Mouse (Mus musculus) liver, embryonic 15.5 days (tissue): ENCODE results near the gene Dpy19l1. TPM values are rescaled to one million over a fixed set of nuclear protein-coding genes. Genes with fewer than 3 reads are reported as not detected.

ENCODE experiments used
- ATAC-seq: fragments of 200-750 bp; cut with Nextera tagmentation; 2 replicates; pipeline ENCODE4 v1.8.0; 2017; ENCODE audit warnings: moderate number of reproducible peaks, mild to moderate bottlenecking, moderate library complexity; ENCODE audit not compliant: insufficient read depth
- H3K27ac ChIP-seq: fragments of 300-500 bp; sonication (generic); replicated peaks from 2 replicates; pipeline ENCODE4 v1.5.1; 2015; ENCODE audit warnings: mild to moderate bottlenecking, inconsistent platforms
- H3K27me3 ChIP-seq: fragments of 300-500 bp; sonication (generic); 2 replicates; pipeline ENCODE4 v1.6.1; 2015; ENCODE audit warnings: mild to moderate bottlenecking, inconsistent platforms
- H3K36me3 ChIP-seq: fragments of 300-500 bp; sonication (generic); replicated peaks from 2 replicates; pipeline ENCODE4 v1.6.1; 2015; ENCODE audit warnings: moderate library complexity, mild to moderate bottlenecking, inconsistent platforms
- H3K4me1 ChIP-seq: fragments of 300-500 bp; sonication (generic); replicated peaks from 2 replicates; pipeline ENCODE4 v1.6.1; 2015; ENCODE audit warnings: inconsistent platforms
- H3K4me2 ChIP-seq: fragments of 300-500 bp; sonication (generic); 2 replicates; pipeline ENCODE4 v1.6.1; 2015; ENCODE audit warnings: moderate library complexity, mild to moderate bottlenecking, inconsistent platforms
- H3K4me3 ChIP-seq: fragments of 300-500 bp; sonication (generic); replicated peaks from 2 replicates; pipeline ENCODE4 v1.5.1; 2015; ENCODE audit warnings: mild to moderate bottlenecking, inconsistent platforms
- H3K9ac ChIP-seq: fragments of 300-500 bp; sonication (generic); 2 replicates; pipeline ENCODE4 v1.6.1; 2015; ENCODE audit warnings: moderate library complexity, mild to moderate bottlenecking, inconsistent platforms
- H3K9me3 ChIP-seq: fragments of 300-500 bp; sonication (generic); replicated peaks from 2 replicates; pipeline ENCODE4 v1.6.1; 2016; ENCODE audit warnings: inconsistent platforms
- WGBS: fragments of 180-500 bp; shearing (Covaris S2); methylation state at CpG from one replicate; pipeline ENCODE4 v1.1.7; 2015; ENCODE audit warnings: mixed read lengths; ENCODE audit not compliant: insufficient replicate concordance; 5-methylcytosine and 5-hydroxymethylcytosine counted together
- polyA plus RNA-seq: library from polyadenylated mRNA; unstranded; fragments of >200 nt; fragmentation: Nextera tagmentation; extraction: Ambion mirVana; gene quantifications from 2 replicates; pipeline ENCODE4 v1.2.1, GENCODE M21; 2015

Dpy19l1 gene
- polyA plus RNA-seq, 1 experiment from 2014 or later, result 12.3 TPM

DNA sequence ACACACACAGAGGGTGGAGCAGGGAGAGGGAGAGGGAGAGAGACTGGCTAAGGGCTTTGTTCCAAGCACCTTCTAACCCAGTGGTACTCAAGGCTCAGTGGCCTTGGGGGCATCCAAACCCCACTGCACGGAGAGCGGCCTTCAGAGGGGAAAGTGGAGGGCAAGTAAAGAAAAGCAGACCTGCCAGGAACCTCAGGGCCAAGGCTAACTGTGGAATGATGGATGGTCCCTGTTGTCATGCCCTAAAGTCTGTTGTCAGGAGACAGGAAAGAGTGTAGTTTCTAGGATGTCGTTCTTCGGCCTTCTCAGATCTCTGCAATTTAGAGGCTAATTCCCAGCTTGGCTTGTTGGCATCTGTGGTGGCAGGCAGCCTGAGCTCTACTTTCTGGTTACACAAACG is 32.8 kb downstream of the Dpy19l1 start:
- Histone ChIP-seq H3K9ac (no peak overlapping the region), H3K27me3 (no peaks in the 10 kb centered on the region), H3K27ac (no peak overlapping the region), H3K4me1 (no peaks in the 10 kb centered on the region), H3K36me3 (peaks cover 25% of the 10 kb centered on the region), H3K4me3 (no peak overlapping the region), H3K9me3 (no peaks in the 10 kb centered on the region), H3K4me2 (no peak overlapping the region)
- WGBS, result 77% methylated on average over 5 of the region's 5 CpGs
- no peak for ATAC-seq

DNA sequence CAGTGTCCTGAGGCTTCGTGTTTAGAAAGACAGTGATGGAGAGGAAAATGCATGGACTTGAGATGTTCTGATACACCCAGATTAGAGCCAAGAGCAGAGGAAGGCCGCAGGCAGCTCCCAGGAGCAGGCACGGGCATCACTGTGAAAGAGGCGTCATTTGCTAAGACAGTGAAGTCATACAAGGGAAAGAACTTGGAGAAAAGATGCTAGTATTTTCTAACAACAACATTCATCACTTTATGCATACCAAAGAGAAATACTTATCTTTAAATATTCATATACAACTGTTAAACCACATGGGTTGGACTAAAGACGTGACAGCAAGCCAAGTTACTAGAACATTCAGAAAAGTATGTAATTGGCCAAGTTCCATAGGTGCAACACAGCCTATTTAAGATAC is 35.8 kb downstream of the Dpy19l1 start:
- no peak overlapping the region for H3K9ac ChIP-seq
- WGBS, result 75% methylated on average over 5 of the region's 5 CpGs

DNA sequence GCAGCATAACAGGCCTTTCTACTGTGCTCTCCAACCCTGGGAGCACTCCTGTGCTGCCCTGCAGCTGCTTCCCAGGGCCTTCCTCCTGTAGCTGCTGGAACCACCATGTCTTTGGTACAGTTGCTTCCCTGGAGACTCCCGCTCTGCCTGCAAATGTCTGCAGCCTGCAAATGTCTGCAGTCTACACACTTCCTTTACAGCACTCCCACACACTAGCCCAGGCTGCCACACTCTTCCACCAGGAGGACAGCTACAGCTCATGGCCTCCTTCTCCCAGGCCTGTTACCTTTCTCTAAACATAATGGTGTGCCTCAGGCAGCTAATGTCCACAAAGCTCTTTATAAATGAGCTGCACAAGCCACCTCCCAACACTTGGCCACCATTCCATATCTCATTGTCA is 36.3 kb downstream of the Dpy19l1 start:
- Histone ChIP-seq H3K36me3 (peaks cover 21% of the 10 kb centered on the region), H3K4me2 (no peak overlapping the region), H3K9ac (no peak overlapping the region), H3K4me3 (no peak overlapping the region), H3K9me3 (no peaks in the 10 kb centered on the region), H3K27me3 (no peaks in the 10 kb centered on the region), H3K27ac (no peak overlapping the region), H3K4me1 (no peaks in the 10 kb centered on the region)
- ATAC-seq, result no peak
- WGBS, result 96% methylated on average over 1 of the region's 1 CpGs

More for the DNA sequence above, 35.8 kb downstream of the Dpy19l1 start:
- no peak overlapping the region for H3K4me2 ChIP-seq
- ATAC-seq, result no peak
- no peak overlapping the region for H3K4me3 ChIP-seq
- H3K9me3 ChIP-seq, result no peaks in the 10 kb centered on the region
- no peaks in the 10 kb centered on the region for H3K4me1 ChIP-seq
- no peak overlapping the region for H3K27ac ChIP-seq
- H3K36me3 ChIP-seq, result peaks cover 21% of the 10 kb centered on the region
- H3K27me3 ChIP-seq, result no peaks in the 10 kb centered on the region

DNA sequence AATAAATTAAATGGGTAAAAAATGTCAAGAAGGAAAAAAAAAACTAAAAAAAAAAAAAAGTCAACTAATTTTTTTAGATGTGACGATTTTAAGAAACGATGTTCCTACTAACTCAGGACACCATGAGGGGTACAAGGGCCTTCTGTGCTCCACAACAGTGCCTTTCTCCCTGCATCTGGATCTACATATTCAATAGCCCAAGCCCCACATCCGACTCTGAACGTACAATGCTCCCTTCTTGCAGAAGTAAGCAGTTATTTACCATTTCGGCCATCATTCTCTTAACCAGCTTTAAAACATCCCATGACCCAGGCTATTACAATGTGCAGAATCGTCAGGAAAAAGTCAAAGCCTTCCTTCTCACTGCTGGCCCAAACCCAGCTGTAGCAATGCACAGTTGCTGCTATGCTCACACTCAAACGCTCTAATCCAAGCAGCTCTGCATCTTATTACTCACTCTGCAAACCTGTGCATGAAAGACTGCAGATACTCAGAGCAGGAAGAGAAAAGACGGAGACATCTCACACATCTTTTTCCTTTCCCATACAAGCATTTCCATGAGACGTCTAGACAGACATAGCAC is 41.5 kb downstream of the Dpy19l1 start:
- peaks cover 29% of the 10 kb centered on the region; the same call in 1 of the 2 replicates for H3K36me3 ChIP-seq
- no peak overlapping the region for H3K9ac ChIP-seq
- ATAC-seq, result no peak
- H3K4me1 ChIP-seq, result no peaks in the 10 kb centered on the region
- H3K27me3 ChIP-seq, result no peaks in the 10 kb centered on the region
- H3K4me2 ChIP-seq, result no peak overlapping the region
- no peak overlapping the region for H3K27ac ChIP-seq
- WGBS, result 81% methylated on average over 9 of the region's 9 CpGs
- no peaks in the 10 kb centered on the region for H3K9me3 ChIP-seq
- no peak overlapping the region for H3K4me3 ChIP-seq

DNA sequence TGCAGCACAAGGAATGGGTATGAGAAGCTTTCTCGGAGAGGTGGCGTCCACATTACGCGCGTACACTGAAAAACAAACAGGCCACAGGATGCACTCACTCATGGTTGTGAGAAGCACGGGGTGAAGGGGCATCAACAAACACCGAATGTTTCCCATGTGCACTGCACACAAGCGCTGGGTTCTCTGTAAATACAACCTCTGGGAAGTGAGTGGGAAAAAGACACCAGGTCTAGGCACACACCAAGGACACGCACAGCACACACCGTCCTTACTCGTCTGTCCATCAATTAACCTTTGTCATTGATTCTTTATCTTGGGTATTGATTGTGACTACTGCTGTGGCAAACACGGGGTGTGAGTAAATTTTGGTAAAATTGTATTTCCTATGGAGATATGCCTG is 49.1 kb downstream of the Dpy19l1 start:
- ATAC-seq, result peak; percentile 28; the same call in 1 of the 2 replicates
- H3K4me2 ChIP-seq, result no peak overlapping the region
- no peaks in the 10 kb centered on the region for H3K27me3 ChIP-seq
- no peaks in the 10 kb centered on the region for H3K4me1 ChIP-seq
- no peak overlapping the region for H3K9ac ChIP-seq
- peaks cover 55% of the 10 kb centered on the region for H3K36me3 ChIP-seq
- no peaks in the 10 kb centered on the region for H3K9me3 ChIP-seq
- H3K27ac ChIP-seq, result no peak overlapping the region
- WGBS, result 84% methylated on average over 12 of the region's 12 CpGs
- H3K4me3 ChIP-seq, result no peak overlapping the region

DNA sequence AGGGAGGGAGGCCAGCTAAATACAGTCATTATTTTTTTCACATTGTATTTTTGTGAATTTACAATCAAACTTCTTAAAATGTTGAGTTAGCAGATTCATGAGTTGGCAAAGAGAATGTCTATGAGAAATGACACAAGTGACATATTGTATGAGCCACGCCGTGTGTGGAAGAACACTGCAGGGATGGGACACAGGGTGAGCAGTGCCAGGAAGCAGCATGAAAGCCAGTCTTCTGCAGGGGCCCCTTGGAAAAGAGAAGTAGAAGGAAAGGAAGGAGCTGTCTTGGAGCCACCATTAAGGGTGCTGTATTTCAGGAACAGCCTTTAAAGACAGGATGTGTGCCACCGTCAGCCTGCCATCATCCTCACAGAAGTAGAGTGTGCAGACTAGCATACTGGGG is 52.0 kb downstream of the Dpy19l1 start:
- H3K27me3 ChIP-seq, result no peaks in the 10 kb centered on the region
- H3K9me3 ChIP-seq, result no peaks in the 10 kb centered on the region
- WGBS, result 72% methylated on average over 3 of the region's 3 CpGs
- ATAC-seq, result no peak
- H3K4me3 ChIP-seq, result no peak overlapping the region
- no peaks in the 10 kb centered on the region for H3K4me1 ChIP-seq
- H3K36me3 ChIP-seq, result peaks cover 54% of the 10 kb centered on the region
- H3K4me2 ChIP-seq, result no peak overlapping the region
- H3K27ac ChIP-seq, result no peak overlapping the region
- no peak overlapping the region for H3K9ac ChIP-seq

DNA sequence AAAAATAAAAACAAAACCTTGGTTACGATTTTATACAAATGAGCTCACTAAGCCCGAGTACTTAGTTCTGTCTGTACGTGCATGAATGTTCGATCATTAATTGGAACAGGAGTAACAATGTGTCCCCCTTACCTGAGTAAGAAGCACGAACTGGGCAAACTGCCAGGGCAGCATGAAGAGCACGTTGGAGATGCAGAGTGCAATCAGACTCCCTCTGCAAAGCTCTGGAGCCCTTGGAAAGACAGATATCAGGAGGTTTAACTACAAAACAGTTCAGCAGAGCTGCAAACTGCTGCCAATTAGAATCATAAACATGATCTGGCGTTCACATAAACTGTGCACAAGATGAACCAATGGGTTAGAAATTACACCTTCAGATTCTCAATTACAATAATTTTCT is 52.4 kb downstream of the Dpy19l1 start:
- WGBS, result 74% methylated on average over 7 of the region's 7 CpGs

DNA sequence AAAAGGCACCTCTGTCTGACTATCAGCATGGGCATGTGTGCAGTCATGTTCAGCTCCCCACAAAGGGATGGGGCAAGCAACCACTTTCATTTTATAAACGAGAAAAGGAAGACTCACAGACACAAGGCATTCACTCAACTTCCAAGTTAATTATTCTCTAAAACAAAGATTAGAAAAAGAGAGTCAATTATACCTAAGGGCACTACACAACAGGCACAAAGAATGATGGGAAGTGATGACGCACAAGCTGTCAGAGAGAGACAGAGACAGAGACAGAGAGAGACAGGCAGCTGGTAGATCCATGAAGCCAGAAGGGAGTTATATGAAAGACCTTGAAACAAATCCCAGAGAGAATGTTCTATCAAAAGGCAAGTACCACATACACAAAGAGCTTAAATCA is 68.0 kb downstream of the Dpy19l1 start:
- Histone ChIP-seq H3K9me3 (no peaks in the 10 kb centered on the region), H3K27ac (no peak overlapping the region), H3K4me1 (no peaks in the 10 kb centered on the region), H3K9ac (no peak overlapping the region), H3K36me3 (peaks cover 43% of the 10 kb centered on the region), H3K4me2 (no peak overlapping the region), H3K4me3 (no peak overlapping the region), H3K27me3 (no peaks in the 10 kb centered on the region)
- 61% methylated on average over 2 of the region's 2 CpGs for WGBS
- ATAC-seq, result no peak

More for the DNA sequence above, 52.4 kb downstream of the Dpy19l1 start:
- no peak overlapping the region for H3K27ac ChIP-seq
- ATAC-seq, result no peak
- H3K4me2 ChIP-seq, result no peak overlapping the region
- no peak overlapping the region for H3K9ac ChIP-seq
- H3K36me3 ChIP-seq, result peaks cover 52% of the 10 kb centered on the region
- H3K4me1 ChIP-seq, result no peaks in the 10 kb centered on the region
- H3K27me3 ChIP-seq, result no peaks in the 10 kb centered on the region
- H3K4me3 ChIP-seq, result no peak overlapping the region
- no peaks in the 10 kb centered on the region for H3K9me3 ChIP-seq

DNA sequence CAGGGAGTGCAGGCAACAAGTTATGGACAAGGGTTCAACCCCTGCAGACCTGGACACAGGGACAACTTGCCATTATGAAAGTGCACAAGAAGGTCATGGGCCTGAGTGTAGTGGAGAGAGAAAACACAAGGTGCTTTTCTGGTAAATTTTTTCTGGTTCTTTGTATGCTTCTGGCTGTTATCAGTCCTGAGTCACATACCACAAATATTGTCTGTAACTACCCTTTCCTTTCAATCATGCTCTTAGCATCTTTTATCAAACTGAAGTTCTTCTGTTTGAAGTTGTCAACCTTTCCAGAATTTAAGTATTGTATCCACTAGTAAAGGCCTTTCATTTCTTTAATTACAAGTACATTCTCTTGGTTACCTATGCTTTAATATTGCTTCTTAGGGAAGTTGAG is 73.2 kb downstream of the Dpy19l1 start:
- H3K4me2 ChIP-seq, result no peak overlapping the region
- H3K36me3 ChIP-seq, result peaks cover 40% of the 10 kb centered on the region
- H3K4me3 ChIP-seq, result no peak overlapping the region
- ATAC-seq, result no peak
- H3K9ac ChIP-seq, result no peak overlapping the region
- no peaks in the 10 kb centered on the region for H3K27me3 ChIP-seq
- H3K9me3 ChIP-seq, result no peaks in the 10 kb centered on the region
- no peaks in the 10 kb centered on the region for H3K4me1 ChIP-seq
- no peak overlapping the region for H3K27ac ChIP-seq

DNA sequence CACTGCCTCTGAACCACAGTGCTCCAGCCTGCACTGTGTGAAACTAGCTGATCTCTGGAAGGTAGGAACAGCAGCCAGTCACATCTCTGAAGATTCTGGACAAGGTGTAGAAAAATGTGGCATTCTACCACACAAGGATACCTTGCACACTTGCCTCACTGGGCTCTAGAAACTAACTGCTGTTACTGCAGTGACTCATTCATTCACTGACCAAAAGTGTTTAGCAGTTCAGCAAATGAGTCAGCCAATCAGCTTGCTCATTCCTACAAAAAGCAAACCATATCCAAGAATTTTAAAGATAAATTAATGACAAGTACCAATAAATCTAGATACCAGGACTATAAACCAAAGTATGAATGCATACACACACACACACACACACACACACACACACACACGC is 77.3 kb downstream of the Dpy19l1 start:
- no peak overlapping the region for H3K27ac ChIP-seq
- no peak overlapping the region for H3K4me2 ChIP-seq
- H3K9me3 ChIP-seq, result no peaks in the 10 kb centered on the region
- H3K27me3 ChIP-seq, result no peaks in the 10 kb centered on the region
- ATAC-seq, result no peak
- 76% methylated on average over 1 of the region's 1 CpGs for WGBS
- H3K9ac ChIP-seq, result no peak overlapping the region
- no peak overlapping the region for H3K4me3 ChIP-seq
- peaks cover 43% of the 10 kb centered on the region for H3K36me3 ChIP-seq
- H3K4me1 ChIP-seq, result no peaks in the 10 kb centered on the region

DNA sequence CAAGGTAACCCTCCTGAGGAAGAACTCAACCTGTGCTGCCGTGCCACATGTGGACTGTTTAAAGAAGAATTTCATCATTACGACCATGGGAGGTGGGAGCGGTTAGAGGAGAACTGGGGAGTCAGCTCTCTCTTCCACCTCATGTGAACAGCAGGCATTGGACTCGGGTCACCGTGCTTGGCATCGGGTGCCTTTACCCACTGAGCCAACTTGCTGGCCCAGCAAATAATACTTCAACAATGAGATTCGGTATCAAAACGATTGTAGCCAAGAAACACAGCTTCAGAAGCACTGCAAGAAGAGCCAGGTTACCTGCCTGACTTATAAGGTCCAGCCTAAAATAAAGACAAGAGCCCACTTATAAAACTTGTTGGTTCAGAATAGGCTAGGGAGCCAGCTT is 79.7 kb downstream of the Dpy19l1 start:
- Histone ChIP-seq H3K4me1 (no peaks in the 10 kb centered on the region), H3K36me3 (peaks cover 57% of the 10 kb centered on the region), H3K27ac (no peak overlapping the region), H3K9ac (no peak overlapping the region), H3K27me3 (no peaks in the 10 kb centered on the region), H3K4me2 (no peak overlapping the region), H3K9me3 (no peaks in the 10 kb centered on the region), H3K4me3 (no peak overlapping the region)
- WGBS, result 89% methylated on average over 8 of the region's 8 CpGs
- ATAC-seq, result no peak

DNA sequence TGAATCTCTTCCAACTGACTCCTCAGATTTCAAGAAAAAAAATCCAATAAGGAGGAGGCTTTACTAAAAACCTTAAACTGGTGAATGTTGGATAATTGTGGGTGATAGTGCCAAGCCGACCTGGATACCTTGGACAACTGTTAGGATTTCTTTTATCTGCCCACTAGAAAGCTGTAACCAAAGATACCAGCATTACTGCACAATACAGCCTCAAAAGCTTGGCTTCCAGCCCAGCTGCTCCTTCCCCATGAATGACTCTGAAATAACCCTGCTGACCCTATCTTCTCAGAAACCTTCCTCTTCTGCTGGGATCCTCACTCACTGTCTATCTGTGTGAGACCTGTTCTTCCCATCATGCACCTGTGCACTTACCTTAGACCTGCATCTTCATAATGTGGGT is 81.1 kb downstream of the Dpy19l1 start:
- Histone ChIP-seq H3K36me3 (peaks cover 66% of the 10 kb centered on the region), H3K9ac (no peak overlapping the region)
- WGBS, result 55% methylated on average over 1 of the region's 1 CpGs

More for the DNA sequence above, 81.1 kb downstream of the Dpy19l1 start:
- no peak for ATAC-seq
- no peaks in the 10 kb centered on the region for H3K27me3 ChIP-seq
- H3K4me1 ChIP-seq, result no peaks in the 10 kb centered on the region
- H3K4me2 ChIP-seq, result no peak overlapping the region
- H3K9me3 ChIP-seq, result no peaks in the 10 kb centered on the region
- H3K27ac ChIP-seq, result no peak overlapping the region
- H3K4me3 ChIP-seq, result no peak overlapping the region
